Mouse (Mus musculus): Measurements from ENCODE around the gene Stoml3.

Gene Stoml3

DNA sequence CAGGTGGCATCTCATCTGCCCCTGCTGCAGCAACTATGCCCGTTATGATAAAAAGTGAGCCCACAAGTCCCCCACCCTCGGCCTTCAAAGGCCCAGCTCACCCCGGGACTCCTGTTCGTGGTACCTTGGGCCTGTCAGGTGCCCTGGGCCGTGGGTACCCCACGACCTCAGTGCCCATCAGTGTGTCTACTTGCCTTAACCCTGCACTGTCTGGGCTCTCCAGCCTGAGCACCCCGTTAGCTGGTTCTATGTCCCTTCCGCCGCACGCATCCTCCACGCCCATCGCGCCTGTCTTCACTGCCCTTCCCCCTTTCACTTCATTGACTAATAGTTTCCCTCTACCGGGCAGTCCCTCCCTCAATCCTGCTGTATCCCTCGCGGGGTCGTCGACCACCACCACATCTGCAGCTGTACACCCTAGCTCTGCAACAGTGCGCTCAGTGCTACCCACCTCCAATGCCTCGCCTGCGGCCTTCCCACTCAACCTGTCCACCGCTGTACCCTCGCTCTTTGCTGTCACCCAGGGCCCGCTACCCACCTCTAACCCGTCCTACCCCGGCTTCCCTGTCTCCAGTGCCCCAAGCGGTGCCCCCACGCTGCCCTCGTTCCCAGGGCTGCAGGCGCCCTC is 9.9 kb upstream of the Stoml3 start:
- no peak for ATAC-seq (ENCODE audit: low TSS enrichment)

GRCm38 (mm10) chr3:53483414-53484059 is 4.9 kb upstream of the Stoml3 start:
- ATAC-seq (ENCODE audit: low TSS enrichment) = peak; percentile 69

DNA sequence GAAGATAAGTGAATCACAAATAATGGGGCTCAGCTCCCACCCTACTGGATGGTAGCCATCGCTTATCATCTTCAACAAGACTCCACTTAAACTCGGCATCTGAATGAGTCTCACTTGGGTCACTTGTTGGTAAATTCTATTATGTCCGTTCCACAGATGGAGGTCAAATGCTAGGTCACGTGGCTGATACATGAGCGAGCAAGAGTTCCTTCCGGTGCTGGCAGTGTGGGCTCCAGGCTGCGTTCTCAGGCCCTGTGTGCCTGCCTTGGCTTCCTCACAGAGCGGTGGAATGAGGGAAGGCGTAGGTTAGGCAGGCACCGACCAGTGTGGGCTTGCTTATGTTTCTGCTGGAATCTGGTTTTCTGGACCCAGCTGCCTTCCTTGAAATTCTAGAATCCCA is 1.9 kb upstream of the Stoml3 start:
- no peak for ATAC-seq (ENCODE audit: low TSS enrichment)

GRCm38 (mm10) chr3:53486996-53487576 is 1.4 kb upstream of the Stoml3 start:
- ATAC-seq (ENCODE audit: low TSS enrichment) = no peak

DNA sequence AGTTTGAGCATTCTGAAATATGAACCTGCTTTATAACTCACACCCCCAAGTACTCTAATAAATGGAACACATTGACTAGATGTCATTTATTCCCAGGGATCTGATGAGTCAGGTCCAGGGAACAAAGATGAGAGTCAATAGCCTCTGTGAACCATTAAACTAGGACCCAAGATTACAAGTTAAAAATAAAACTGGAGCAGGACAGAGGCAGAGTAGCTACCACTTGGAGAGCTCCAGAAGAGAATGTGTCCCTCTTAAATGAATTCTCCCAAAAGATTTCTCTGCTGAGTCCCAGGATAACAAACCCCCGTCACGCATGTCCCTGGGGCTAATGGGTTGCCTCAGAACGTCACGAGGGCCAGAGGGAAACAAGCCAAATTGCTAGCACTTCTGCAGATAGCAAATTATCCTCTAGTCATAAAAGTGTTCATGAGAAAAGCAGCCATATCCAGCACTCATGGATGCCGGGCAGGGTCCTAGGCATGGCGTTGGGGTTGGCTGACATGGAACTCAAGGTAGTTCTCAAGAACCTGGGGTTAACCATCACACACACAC is 10.0 kb downstream of the Stoml3 start:
- ATAC-seq (ENCODE audit: low TSS enrichment) = no peak

DNA sequence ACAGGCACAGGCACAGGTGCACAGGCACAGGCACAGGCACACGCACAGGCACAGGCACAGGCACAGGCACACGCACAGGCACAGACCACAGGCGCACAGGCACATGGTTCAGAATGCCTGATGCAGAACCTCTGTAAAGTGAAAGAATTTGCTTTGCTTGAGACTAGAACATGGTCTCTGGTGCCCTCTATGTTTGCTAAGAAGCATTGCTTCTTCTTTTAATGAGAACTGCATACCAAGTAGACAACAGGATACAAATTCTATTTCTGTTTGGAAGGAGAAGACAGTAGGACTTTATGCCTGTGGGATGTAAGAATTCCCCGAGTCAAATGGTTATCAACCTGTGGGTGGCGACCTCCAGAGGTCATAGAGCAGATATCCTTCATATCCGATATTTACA is 14.0 kb downstream of the Stoml3 start:
- peak; percentile 93 for ATAC-seq (ENCODE audit: low TSS enrichment)

DNA sequence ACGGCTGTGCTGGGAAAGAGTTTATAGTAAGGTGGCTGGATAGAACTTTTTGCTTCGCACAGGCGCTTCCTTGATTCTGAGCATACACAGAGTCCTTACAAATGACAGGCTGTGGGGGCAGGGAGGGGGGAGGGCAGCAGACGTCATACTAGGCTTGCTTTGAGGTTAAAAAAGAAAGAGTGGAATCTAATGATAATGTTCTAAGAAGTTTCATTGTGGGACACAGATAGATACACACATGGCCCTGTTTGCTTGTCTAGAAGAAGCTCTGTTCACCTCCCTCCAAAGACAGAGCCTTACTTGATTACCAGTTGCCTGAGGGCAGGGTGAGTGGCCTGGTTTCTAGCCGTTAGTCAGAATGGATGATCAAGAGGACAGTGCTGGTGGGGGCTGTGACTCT is 24.6 kb downstream of the Stoml3 start:
- ATAC-seq (ENCODE audit: low TSS enrichment) = no peak

GRCm38 (mm10) chr3:53514221-53515065 is 26.0 kb downstream of the Stoml3 start:
- ATAC-seq (ENCODE audit: low TSS enrichment) = no peak

GRCm38 (mm10) chr3:53522794-53523193 is 34.3 kb downstream of the Stoml3 start:
- ATAC-seq (ENCODE audit: low TSS enrichment) = no peak

GRCm38 (mm10) chr3:53525737-53526136 is 37.3 kb downstream of the Stoml3 start:
- peak; percentile 94 for ATAC-seq (ENCODE audit: low TSS enrichment)

DNA sequence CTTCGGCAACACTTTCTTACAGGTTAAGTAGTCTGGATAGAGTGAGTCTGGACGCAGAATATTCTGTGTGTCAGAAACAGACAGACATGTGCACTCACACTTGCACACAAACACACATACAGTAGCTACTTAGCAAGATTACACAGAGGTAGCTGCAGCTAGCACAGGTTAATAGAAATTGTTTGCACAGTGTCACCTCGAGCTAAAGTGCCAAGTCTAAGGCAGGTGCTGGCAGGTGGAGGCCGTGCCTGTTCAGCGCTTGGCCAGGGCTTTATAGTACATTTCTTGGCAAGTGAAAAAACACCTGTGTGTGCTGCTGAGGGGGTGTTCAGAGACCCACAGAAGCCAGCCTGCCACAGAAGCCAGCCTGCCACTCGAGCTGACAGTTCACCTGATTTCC is 41.9 kb downstream of the Stoml3 start:
- ATAC-seq (ENCODE audit: low TSS enrichment) = no peak

DNA sequence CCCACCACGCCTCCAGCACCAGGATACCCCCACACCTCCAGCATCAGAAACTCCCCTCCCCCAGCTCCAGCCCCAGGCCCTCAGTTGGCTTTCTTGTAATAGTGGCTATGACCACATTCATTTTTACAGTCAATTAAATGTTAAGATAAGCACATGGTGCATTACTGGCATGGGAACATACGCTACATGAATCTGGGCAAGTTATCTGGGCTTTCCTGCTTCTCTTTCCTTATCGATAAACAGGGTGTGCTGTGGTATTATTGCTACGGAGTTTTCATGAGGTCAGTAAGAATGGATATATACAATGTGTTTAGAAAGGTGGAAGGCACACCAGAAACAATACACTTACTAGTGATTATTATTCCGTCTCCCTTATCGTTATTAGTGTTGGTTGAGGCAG is 43.6 kb downstream of the Stoml3 start:
- no peak for ATAC-seq (ENCODE audit: low TSS enrichment)

- no peak for ATAC-seq (ENCODE audit: low TSS enrichment)
Observed at GRCm38 (mm10) chr3:53552691-53553090, 64.2 kb downstream of the Stoml3 start.

DNA sequence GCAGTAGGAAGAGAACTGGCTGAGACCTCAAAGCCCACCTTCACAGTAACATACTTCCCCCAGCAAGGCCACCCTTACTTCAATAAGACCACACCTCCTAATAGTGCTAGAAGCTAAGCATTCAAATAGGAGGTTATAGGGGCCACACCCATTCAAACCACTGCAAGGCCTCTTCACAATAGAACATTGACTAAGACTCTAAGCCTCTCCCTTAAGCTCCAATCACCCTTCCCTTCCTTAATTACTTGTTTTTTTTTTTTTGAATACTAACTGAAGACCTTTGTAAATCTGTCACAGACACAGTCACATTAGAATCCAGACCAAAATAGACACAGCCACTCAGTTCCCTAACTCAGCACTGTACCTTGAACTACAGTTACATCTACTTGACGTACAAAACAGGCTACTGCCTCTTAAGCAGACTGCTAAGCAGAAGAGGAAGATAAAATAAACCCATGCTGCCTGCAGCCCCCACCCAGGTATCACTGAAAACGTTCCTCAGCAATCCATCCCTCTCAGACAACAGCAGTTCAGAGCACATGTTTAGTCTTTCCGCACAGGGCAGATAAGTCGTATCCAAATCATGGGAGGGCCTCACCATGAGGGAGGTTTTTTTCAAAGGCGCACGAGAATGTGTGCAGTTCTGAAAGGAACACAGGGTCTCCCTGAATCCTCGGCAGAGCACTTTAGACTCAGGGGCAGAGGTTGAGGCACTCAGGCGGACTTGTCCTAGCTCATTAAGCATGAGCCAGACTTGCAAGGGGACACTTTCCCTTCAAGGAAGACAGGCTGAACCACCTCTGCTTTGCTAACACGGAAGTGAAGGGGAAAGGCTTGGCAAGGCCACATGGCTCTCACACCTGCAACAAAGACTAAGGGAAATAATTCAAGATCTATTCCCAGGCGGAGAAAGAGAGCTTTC is 66.8 kb downstream of the Stoml3 start:
- ATAC-seq (ENCODE audit: low TSS enrichment) = no peak

DNA sequence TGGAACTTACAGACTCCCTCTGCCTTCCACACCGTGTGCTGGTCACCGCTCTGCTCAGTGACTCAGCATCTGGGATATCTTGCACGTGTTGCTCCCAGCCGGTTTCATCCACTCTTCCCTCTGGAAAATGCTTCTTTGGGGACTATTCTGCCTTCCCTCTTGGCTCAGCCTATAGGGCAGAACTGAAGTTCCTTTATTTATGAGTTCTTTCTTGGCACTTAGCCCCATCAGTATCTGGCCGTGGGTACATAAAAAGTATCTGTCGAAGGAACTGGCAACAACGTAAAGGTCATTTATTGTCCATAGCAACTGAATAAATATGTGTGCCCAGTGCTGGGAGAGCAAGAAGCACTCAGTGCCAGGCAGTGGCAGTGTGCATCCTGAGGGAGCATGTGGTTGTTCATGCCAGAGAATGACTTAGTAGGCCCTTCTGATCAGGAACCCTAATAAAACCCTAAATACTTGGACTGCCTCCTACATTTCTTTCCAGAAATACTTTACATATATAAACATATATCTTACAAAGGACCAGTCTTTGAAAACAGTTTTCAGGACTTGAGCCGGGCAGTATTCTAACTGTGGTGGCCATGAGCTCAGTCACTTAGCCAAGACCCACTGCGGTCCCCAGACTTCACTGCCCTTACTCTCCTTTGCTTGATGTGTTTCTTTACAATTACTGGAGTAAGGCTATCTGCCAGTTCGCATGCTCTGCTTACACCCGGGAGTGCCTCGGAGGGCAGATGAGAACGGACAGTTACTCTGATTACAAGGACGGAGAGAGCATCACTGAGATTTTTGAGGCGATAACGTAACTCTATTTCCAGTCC is 69.1 kb downstream of the Stoml3 start:
- no peak for ATAC-seq (ENCODE audit: low TSS enrichment)

Measured in frontal cortex, adult (tissue).